Mouse (Mus musculus): Measurements from ENCODE around the gene Rtn4rl1.

The Rtn4rl1 gene

GRCm38 (mm10) chr11:75193256-75194071, at the start of gene Rtn4rl1:
TSS of gene Rtn4rl1 (plus strand) at chr11:75193783.
- peak; percentile 81 for DNase-seq

- no peak for DNase-seq
These were observed 47.7 kb upstream of the Rtn4rl1 start for GRCm38 (mm10) chr11:75145841-75146240.

- DNase-seq = peak; percentile 57
These were observed 46.3 kb upstream of the Rtn4rl1 start for GRCm38 (mm10) chr11:75147106-75147845.

- DNase-seq = peak; percentile 56
These were observed 45.8 kb upstream of the Rtn4rl1 start for GRCm38 (mm10) chr11:75147846-75148168.

- no peak for DNase-seq
These were observed 45.1 kb upstream of the Rtn4rl1 start for GRCm38 (mm10) chr11:75148332-75149035.

- DNase-seq = no peak
These were observed 43.2 kb upstream of the Rtn4rl1 start for GRCm38 (mm10) chr11:75150346-75150745.

GRCm38 (mm10) chr11:75152603-75153557, 40.7 kb upstream of the Rtn4rl1 start:
- peak; percentile 79 for DNase-seq

GRCm38 (mm10) chr11:75154053-75154585, 39.5 kb upstream of the Rtn4rl1 start:
- DNase-seq = no peak

- DNase-seq = no peak
These were observed 37.6 kb upstream of the Rtn4rl1 start for GRCm38 (mm10) chr11:75155985-75156384.

GRCm38 (mm10) chr11:75156416-75156815, 37.2 kb upstream of the Rtn4rl1 start:
- no peak for DNase-seq

GRCm38 (mm10) chr11:75157037-75157436, 36.5 kb upstream of the Rtn4rl1 start:
- DNase-seq = peak; percentile 47

GRCm38 (mm10) chr11:75157901-75158300, 35.7 kb upstream of the Rtn4rl1 start:
- peak; percentile 41 for DNase-seq

- peak; percentile 61 for DNase-seq
These were observed 35.2 kb upstream of the Rtn4rl1 start for GRCm38 (mm10) chr11:75158432-75158831.

GRCm38 (mm10) chr11:75159564-75159963, 34.0 kb upstream of the Rtn4rl1 start:
- DNase-seq = peak; percentile 56

- no peak for DNase-seq
These were observed 32.6 kb upstream of the Rtn4rl1 start for GRCm38 (mm10) chr11:75160954-75161353.

GRCm38 (mm10) chr11:75161417-75162008, 32.1 kb upstream of the Rtn4rl1 start:
- DNase-seq = no peak

GRCm38 (mm10) chr11:75162591-75163080, 30.9 kb upstream of the Rtn4rl1 start:
- no peak for DNase-seq

- DNase-seq = peak; percentile 29
These were observed 30.2 kb upstream of the Rtn4rl1 start for GRCm38 (mm10) chr11:75163379-75163778.

- DNase-seq = no peak
These were observed 29.5 kb upstream of the Rtn4rl1 start for GRCm38 (mm10) chr11:75164051-75164450.

GRCm38 (mm10) chr11:75164750-75165149, 28.8 kb upstream of the Rtn4rl1 start:
- no peak for DNase-seq

GRCm38 (mm10) chr11:75165441-75166192, 28.0 kb upstream of the Rtn4rl1 start:
- DNase-seq = peak; percentile 88
